10 mouse cellular contexts compared by ENCODE assay signal in genomic region chrX:36393279-36393678, GRCm38 (mm10). TPM values are rescaled to one million over a fixed set of nuclear protein-coding genes. Genes with fewer than 3 reads are reported as not detected.
DNase-seq lines count a peak whose midpoint lies in the region; ATAC-seq lines count a peak whose summit lies in the region.
"Had no signal": no experiment of that assay in that cellular context is flagged by ENCODE, and none has a peak within 500 bp of the region (broad histone marks: within the 10 kb centered on the region; RNA-seq: fewer than 3 reads in every experiment).

No protein-coding gene starts in this region.

- DNase-seq in cerebellum, postnatal 10 days: peak; percentile 6 to 13
- no peak for DNase-seq in cerebellum, adult 18-20 months
- DNase-seq in left cerebral cortex, postnatal 25 days (ENCODE audit: low spot score in 2 of 2): peak; percentile 3 to 17
- DNase-seq in left cerebral cortex, postnatal 4 days: no peak
- peak; percentile 4 for DNase-seq in ZHBTc4 (ENCODE audit: low read depth, low spot score)
- no peak for DNase-seq in layer of hippocampus, postnatal 36 days
- no peak for DNase-seq in T-cell, adult 2 months (ENCODE audit: low spot score)
- DNase-seq: B cell, adult 2 months had no signal

- peak; percentile 58; the same call in 1 of the 2 replicates for ATAC-seq in megakaryocyte progenitor cell, adult 5-6 weeks (replicated peaks; ENCODE audit: poor library complexity)

- intact Hi-C loops in left cerebral cortex, postnatal 25 days (cut with DNase I): loop anchor here (1.0 to 5.0 kb wide), 3 partner anchors 66 to 167 kb away; partner anchors contain the start of gene Lonrf3
- intact Hi-C loops in left cerebral cortex, postnatal 4 days (cut with DNase I): loop anchor here (5.0 kb wide), 1 partner anchor 166 kb away; no protein-coding TSS in a partner anchor

RNA-seq across cellular contexts. Expression of gene Gm6268, which starts 7.8 kb away (rescaled TPM):
- not detected for total RNA-seq in left cerebral cortex, postnatal 25 days (2021)
- total RNA-seq in left cerebral cortex, postnatal 4 days (2021): not detected
- total RNA-seq in megakaryocyte progenitor cell, adult 5-6 weeks (2015): not detected in 2 replicates
- not detected in 2 replicates for total RNA-seq in megakaryocyte progenitor cell, adult 5-6 weeks (2017)
- total RNA-seq in layer of hippocampus, postnatal 36 days (2021): not detected
- total RNA-seq: neutrophil, adult 5-6 weeks had no signal

Comparison
In these comparisons a context has a peak if more than half of its experiments do, and no peak if none do; other contexts are left out.
1. DNase-seq: peak in cerebellum, postnatal 10 days (2 of 2), left cerebral cortex, postnatal 25 days (2 of 2) and ZHBTc4 (single experiment); none in cerebellum, adult 18-20 months (0 of 2), left cerebral cortex, postnatal 4 days (single experiment), layer of hippocampus, postnatal 36 days (0 of 2) and T-cell, adult 2 months (single experiment).